Mouse (Mus musculus): ENCODE results near the gene Cbx3. TPM values are rescaled to one million over a fixed set of nuclear protein-coding genes. Genes with fewer than 3 reads are reported as not detected.
A peak's percentile ranks its signal among the peaks of the same experiment; 100 is the strongest.

Gene Cbx3
- total RNA-seq (2015) (277 and 292 TPM in 2 replicates), total RNA-seq (2017) (426 and 503 TPM in 2 replicates)

DNA sequence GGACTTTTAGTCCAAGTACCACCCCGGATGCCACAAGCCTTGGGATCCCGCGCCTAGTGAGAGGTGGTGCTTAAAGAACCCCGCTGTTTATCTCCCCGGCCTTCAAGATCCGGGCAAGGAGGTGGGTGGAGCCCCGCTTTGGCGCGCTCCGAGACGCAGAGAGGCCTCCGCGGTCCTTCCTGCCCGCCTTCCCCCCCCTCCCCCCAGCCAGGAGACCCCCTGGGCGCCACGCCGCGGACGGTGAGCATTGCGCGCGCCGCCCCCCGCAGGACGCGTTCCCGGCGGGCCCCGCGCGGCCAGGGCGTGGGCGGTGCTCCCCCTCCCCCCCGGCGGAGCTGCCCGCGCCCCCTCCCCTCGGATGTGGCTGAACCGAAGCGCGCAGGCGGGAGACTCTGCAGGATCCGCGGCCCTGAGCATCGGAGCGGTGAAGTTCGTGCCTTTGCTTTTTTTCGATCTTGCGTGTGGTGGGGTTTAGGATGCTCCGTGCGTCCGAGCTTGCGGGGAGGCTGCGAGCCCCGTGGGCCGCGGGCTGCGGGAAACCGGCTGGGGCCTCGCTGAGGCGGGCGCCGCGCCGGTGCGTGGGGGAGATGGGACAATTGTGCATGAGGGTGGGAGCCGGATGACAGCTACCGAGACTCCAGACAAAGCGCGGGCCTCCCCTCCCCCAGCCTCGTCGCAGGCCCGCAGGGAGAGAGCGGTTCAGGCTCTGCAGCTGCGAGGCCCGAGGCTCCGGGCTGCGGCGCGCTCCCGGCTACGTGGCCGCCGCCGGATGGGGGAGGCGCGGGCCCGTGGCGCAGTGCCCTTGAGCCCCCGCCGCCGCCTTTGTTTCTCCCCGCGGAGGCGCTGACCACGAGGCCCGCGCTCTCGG is at the start of gene Cbx3:
Gene Cbx3, plus strand, starts transcription at position 50 of the 868 bp plus-strand sequence.
- peak; percentile 49 for ATAC-seq (replicated peaks; ENCODE audit: poor library complexity)

- ATAC-seq (replicated peaks; ENCODE audit: poor library complexity), result peak; percentile 54; the same call in 1 of the 2 replicates
Observed at GRCm38 (mm10) chr6:51423466-51424122, 46.6 kb upstream of the Cbx3 start.

- peak; percentile 88 for ATAC-seq (replicated peaks; ENCODE audit: poor library complexity)
Observed at GRCm38 (mm10) chr6:51424537-51424936, 45.6 kb upstream of the Cbx3 start.

DNA sequence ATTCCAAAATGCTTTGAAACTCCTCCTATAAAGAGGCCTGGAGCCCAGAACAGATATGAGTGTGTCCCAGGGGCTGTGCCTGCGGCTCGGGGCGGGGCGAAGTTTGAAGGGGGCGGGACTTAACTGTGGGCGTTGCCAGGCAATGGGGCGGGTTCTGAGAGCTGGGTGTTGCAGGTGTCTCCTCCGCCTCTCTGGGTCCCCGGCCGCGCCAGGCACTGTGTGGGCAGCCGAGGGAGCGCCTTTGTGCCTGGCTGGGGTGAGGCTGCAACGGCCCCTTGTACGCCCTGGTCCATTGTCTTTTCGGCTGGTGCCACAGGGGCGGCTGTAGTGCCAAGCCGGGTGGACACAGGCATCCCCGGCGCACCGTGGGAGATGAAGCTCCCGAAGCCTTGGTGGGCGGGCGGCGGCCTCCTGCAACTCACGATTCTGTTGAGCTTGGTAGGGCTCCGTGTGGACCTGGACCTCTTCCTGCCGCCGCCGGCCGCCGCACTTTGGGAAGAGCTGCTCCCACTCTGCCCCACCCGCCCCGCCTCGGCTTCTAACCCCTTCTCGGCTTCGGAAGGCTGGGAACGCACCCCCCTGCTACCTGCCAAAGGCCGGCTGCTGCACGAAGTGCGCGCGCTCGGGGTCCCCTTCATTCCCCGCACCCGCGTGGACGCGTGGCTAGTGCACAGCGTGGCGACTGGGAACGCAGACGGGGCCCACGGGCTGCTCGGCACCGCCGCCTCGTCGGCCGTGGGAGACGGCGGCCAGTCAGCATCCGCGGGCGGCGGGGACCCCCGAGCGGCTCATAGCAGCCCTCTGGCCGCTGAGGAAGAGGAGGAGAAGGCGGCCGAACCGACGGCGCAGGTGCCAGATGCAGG is 37.4 kb upstream of the Cbx3 start, which contains the start of gene Nfe2l3:
Gene Nfe2l3, plus strand, starts transcription at position 136 of the 863 bp plus-strand sequence.
- peak; percentile 98 for ATAC-seq (replicated peaks; ENCODE audit: poor library complexity)

DNA sequence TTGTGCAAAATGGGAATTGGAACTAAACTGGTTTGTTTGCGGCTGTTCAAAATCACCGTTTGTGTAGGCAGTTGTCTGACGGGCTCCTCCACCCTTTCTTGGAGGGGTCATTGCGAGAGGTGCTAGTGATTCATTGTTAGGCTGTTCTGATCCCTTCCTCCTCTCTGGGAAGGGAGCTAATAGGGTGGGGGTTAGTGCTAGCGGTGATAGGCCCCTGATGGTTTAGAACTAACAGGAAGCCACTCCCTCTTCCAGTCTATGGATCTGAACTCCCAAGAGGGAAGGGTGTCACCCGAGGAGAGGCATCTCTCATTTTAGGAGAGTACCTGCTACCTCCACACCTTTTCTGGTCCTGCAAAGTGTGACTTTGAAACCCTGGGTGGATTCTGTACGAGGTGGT is 35.9 kb upstream of the Cbx3 start:
- no peak for ATAC-seq (replicated peaks; ENCODE audit: poor library complexity)

DNA sequence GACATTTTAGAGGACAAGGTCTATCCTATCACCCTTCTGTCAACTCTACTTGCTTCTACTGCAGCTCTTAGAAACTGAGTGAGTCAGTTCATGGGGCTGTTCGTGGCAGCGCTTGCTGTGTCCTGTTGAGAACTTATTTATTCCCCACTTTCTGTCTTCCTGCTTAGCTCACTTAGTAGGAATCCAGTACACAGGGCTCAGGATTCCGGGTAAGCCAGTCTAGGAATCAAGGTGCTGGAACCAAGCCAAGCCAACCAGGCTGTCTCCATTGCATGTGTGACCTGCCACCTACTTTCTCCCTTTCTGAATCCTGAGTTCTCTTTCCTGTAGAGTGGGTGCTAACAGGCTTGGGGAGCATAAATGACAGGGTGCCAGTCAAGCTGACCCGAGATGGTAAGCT is 32.5 kb upstream of the Cbx3 start:
- no peak for ATAC-seq (replicated peaks; ENCODE audit: poor library complexity)

GRCm38 (mm10) chr6:51438826-51439330 is 31.3 kb upstream of the Cbx3 start:
- no peak for ATAC-seq (replicated peaks; ENCODE audit: poor library complexity)

DNA sequence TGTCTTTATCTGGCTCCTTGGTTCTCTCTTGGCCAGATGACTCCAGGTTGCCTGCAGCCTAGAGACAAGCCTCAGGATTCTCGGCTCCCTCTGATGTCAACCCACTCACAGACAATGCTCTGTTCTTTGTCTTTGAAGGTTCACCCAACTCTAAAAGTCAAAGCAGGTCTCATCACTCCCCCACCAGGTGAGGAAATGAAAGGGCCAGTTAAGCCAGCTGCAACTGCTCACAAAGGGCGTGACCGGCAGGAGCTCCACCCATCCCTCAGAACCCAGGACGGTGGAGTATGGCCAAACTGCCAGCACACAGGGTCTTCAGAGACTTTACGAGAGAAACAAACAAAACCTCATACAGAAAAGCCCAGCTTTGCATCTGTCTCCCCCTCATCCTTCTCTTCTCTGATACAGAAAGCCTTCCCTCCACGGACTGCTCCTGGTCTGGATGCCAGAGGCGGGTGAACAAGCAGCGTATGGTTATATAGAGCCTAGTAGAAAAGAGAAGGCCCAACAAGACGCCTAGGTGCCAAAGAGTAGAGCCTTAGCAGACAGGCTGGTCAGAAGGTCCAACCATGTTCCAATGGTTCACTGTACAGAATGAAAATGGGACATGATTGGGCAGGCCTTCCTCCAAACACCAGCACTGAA is 27.8 kb upstream of the Cbx3 start:
- peak; percentile 72 for ATAC-seq (replicated peaks; ENCODE audit: poor library complexity)

GRCm38 (mm10) chr6:51452927-51453503 is 17.1 kb upstream of the Cbx3 start:
- no peak for ATAC-seq (replicated peaks; ENCODE audit: poor library complexity)

DNA sequence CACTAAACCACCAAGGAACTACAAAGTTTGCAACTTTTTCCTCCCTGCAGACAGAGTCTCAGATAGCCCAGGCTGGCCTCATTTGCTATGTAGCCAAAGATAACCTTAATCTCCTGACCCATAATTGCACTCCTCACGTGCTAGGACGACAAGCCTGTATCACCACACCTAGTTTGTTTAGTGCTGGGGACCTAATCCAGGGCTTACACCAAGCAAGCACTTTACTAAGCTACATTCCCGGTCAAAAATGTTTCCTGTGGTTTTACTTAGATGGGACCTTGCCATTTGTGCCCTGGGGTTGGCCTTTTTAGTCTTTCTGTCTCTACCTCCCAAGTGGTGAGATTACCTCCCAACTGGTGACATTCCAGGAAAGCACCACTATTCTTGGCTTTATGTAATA is 15.2 kb upstream of the Cbx3 start:
- ATAC-seq (replicated peaks; ENCODE audit: poor library complexity), result no peak

DNA sequence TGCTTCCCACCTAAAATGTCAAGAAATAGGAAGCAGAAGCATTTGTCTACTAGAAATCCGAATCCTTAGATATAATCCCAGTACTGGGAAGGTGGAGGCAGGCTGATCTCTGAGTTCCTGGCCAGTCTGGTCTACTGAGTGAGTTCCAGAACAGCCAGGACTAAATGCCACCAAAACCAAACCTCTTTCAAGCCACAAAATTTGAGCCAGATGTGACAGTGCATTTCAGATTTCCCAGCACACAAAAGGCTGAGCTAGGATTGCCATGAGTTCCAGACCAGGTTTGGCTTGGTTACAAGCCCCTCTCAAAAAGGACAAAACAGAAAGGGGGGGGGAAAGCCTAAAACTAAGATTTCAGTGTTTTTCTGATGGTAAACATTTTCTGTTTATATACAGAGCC is 14.0 kb upstream of the Cbx3 start:
- no peak for ATAC-seq (replicated peaks; ENCODE audit: poor library complexity)

DNA sequence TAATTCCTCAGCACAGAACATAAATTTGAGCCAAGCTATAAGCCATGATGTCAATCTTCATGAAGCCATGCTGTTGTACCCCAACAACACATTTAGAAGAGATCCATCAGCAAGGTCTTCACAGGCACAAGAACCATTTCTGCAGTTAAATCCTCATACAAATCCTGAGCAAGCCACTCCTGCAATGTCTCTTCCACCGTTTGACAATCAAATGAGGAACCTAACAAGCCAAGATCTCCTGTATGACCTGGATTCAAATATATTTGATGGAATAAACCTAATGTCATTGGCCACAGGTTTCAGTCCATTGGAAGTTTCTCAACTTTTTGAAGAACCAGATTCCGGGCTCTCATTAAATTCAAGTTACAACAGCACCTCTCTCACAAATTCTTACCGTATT is 12.9 kb upstream of the Cbx3 start:
- ATAC-seq (replicated peaks; ENCODE audit: poor library complexity), result no peak

DNA sequence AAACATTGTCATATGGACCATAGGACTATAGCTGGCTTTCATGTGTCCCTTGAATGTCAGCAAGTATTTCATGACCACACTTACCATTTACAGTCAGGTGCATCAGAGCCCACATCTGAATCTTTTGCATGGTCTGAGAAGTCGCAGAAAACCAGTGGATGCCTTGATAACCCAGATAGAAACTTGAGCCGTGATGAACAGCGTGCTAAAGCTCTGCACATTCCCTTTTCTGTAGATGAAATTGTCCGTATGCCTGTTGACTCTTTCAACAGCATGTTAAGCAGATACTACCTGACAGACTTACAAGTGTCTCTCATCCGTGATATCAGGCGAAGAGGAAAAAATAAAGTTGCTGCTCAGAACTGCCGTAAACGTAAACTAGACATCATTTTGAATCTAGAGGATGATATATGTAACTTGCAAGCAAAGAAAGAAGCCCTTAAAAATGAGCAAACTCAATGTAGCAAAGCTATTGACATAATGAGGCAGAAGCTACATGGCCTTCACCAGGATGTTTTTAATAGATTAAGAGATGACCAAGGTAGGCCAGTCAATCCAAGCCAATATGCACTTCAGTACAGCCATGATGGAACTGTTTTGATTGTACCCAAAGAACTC is 12.3 kb upstream of the Cbx3 start:
- ATAC-seq (replicated peaks; ENCODE audit: poor library complexity), result no peak

GRCm38 (mm10) chr6:51458925-51459312 is 11.2 kb upstream of the Cbx3 start:
- peak; percentile 11; the same call in 1 of the 2 replicates for ATAC-seq (replicated peaks; ENCODE audit: poor library complexity)

DNA sequence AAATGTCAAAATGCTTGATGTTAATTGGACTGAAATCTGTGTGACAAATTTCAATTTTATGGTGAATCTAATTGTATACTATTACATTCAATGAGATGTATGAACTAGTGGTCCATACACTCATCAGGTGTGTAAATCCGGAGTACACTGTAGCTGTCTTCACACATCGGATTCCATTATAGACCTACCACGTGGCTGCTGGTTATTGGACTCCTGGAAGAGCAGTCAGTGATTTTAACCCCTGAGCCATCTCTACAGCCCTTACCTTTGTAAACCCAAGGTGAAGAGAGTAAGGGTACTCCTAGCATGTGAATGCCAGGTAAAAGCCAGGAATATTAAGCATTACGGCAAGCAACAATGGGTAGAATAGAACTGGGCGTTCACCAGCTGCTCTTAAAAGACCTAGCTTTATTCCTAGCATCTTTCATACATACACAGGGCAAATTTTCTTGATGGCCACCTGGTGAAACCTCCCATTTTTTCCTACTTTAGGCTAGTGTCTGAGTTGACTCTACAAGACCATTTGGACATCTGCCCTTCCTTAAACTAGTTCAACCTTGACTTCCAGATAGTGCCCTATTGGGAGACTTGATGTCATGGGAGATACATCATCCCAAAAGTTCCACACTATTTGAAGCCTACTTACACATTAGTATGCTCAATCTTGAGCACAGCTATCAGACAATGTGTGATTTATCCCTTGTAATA is 10.7 kb upstream of the Cbx3 start:
- peak; percentile 18 for ATAC-seq (replicated peaks; ENCODE audit: poor library complexity)

DNA sequence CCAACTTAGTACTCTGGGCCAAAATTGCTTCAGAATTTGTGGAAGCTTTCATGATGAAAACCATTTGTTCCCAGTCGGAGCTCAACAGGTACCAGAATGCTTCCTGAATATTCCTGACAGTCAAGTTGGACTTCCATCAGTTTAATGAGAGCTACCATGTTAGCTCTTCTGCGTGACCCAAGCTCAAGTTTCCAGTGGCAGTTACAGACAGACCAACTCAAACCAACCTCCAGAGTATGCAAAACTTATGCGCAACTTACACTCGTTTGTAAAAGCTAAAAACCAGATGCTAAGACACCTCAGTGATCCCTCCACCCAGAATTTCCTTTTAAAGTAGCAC is 10.2 kb upstream of the Cbx3 start:
- ATAC-seq (replicated peaks; ENCODE audit: poor library complexity), result peak; percentile 9; the same call in 1 of the 2 replicates

DNA sequence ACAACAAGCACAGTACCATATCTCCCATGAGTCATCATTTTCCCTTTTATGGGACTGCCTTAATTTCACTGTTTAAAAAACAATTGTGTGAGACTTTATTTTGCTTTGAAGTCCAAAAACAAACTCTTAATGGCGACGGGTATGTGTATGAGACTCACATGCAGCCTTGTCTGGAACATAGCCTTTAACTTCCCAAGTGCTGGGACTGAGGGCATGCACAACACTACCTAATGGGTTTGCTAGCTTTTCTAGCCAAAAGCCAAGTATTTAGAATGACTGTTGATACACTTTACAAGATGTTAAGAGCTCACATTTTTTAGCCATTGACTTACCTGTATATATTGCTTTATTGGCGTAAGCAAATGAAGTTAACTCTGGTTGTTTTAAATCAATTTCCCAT is 9.8 kb upstream of the Cbx3 start:
- ATAC-seq (replicated peaks; ENCODE audit: poor library complexity), result 0 out of 2 replicates have a peak, but pooled peaks have one; percentile 1

GRCm38 (mm10) chr6:51467649-51468048 is 2.5 kb upstream of the Cbx3 start:
- ATAC-seq (replicated peaks; ENCODE audit: poor library complexity), result no peak
